Mouse (Mus musculus) embryonic facial prominence, embryonic 14.5 days (tissue): ENCODE data around the gene Six5. TPM values are rescaled to one million over a fixed set of nuclear protein-coding genes. Genes with fewer than 3 reads are reported as not detected.

Source experiments
- ATAC-seq: fragments of 200-750 bp; cut with Nextera tagmentation; 2 replicates; pipeline ENCODE4 v1.8.0; 2017; ENCODE audit warnings: low read depth, moderate number of reproducible peaks, moderate TSS enrichment
- DNase-seq: peaks from one replicate; pipeline ENCODE4 v3.0.0-alpha.2; 2015; ENCODE audit warnings: low spot score
- H3K27ac ChIP-seq: fragments of 300-500 bp; sonication (generic); replicated peaks from 2 replicates; pipeline ENCODE4 v1.5.1; 2014; ENCODE audit warnings: low read depth, mild to moderate bottlenecking, low read length, moderate library complexity
- H3K27me3 ChIP-seq: fragments of 300-500 bp; sonication (generic); replicated peaks from 2 replicates; pipeline ENCODE4 v1.6.1; 2014; ENCODE audit warnings: low read length; ENCODE audit not compliant: control insufficient read depth, insufficient read depth
- H3K36me3 ChIP-seq: fragments of 300-500 bp; sonication (generic); 2 replicates; pipeline ENCODE4 v1.6.1; 2014; ENCODE audit warnings: low read length, mixed read lengths; ENCODE audit not compliant: control insufficient read depth, insufficient read depth
- H3K4me1 ChIP-seq: fragments of 300-500 bp; sonication (generic); 2 replicates; pipeline ENCODE4 v1.6.1; 2014; ENCODE audit warnings: antibody characterized with exemption, low read length; ENCODE audit not compliant: control insufficient read depth, insufficient read depth
- H3K4me2 ChIP-seq: fragments of 300-500 bp; sonication (generic); 2 replicates; pipeline ENCODE4 v1.6.1; 2014; ENCODE audit warnings: low read depth, mild to moderate bottlenecking, low read length, moderate library complexity, mixed read lengths
- H3K4me3 ChIP-seq: fragments of 300-500 bp; sonication (generic); 2 replicates; pipeline ENCODE4 v1.5.1; 2014; ENCODE audit warnings: low read depth, mild to moderate bottlenecking, low read length
- H3K9ac ChIP-seq: fragments of 300-500 bp; sonication (generic); 2 replicates; pipeline ENCODE4 v1.6.1; 2014; ENCODE audit warnings: low read depth, mild to moderate bottlenecking, low read length, moderate library complexity, mixed read lengths
- H3K9me3 ChIP-seq: fragments of 300-500 bp; sonication (generic); 2 replicates; pipeline ENCODE4 v1.6.1; 2016; ENCODE audit warnings: low read length; ENCODE audit not compliant: control insufficient read depth
- WGBS: fragments of 180-500 bp; shearing (Covaris S2); extraction: QIAGEN DNeasy Blood & Tissue Kit; methylation state at CpG from one replicate; pipeline ENCODE4 v1.1.7; 2014; 5-methylcytosine and 5-hydroxymethylcytosine counted together
- polyA plus RNA-seq: library from polyadenylated mRNA; unstranded; fragments of >200 nt; fragmentation: Nextera tagmentation; extraction: Ambion mirVana; gene quantifications from 2 replicates; pipeline ENCODE4 v1.2.1, GENCODE M21; 2014

The Six5 gene
- polyA plus RNA-seq, 1 experiment from 2014 or later, result 13.4 TPM

GRCm38 (mm10) chr7:19118028-19118771 is 23.8 kb downstream of the Six5 start, which contains the start of gene Gm4969:
TSS of gene Gm4969 (minus strand) at chr7:19118368.
- no peak within 1 kb of the TSS for H3K9ac ChIP-seq
- no peak within 1 kb of the TSS for H3K27ac ChIP-seq
- WGBS, result 29% methylated on average over 40 of the region's 64 CpGs

GRCm38 (mm10) chr7:19119083-19119482 is 24.7 kb downstream of the Six5 start:
- Histone ChIP-seq H3K36me3 (no peaks in the 10 kb centered on the region), H3K9ac (no peak overlapping the region), H3K9me3 (0 out of 2 replicates have a peak, but pooled peaks cover 14% of the 10 kb centered on the region), H3K27me3 (no peaks in the 10 kb centered on the region), H3K27ac (no peak overlapping the region), H3K4me2 (peak overlapping the region; percentile 69; the same call in 1 of the 2 replicates), H3K4me1 (peaks cover 9% of the 10 kb centered on the region), H3K4me3 (no peak overlapping the region; the same call in 1 of the 2 replicates)
- WGBS, result 89% methylated on average over 8 of the region's 8 CpGs
- ATAC-seq, result 0 out of 2 replicates have a peak, but pooled peaks have one; percentile 5
- DNase-seq, result no peak

More at GRCm38 (mm10) chr7:19118028-19118771, 23.8 kb downstream of the Six5 start, which contains the start of gene Gm4969:
- peak; percentile 68 for DNase-seq
- Histone ChIP-seq H3K4me1 (peaks cover 9% of the 10 kb centered on the region), H3K36me3 (no peaks in the 10 kb centered on the region), H3K9me3 (0 out of 2 replicates have a peak, but pooled peaks cover 14% of the 10 kb centered on the region), H3K4me3 (peak within 1 kb of the TSS; percentile 13), H3K27me3 (no peaks in the 10 kb centered on the region), H3K4me2 (peak within 1 kb of the TSS; percentile 69)
- ATAC-seq, result peak; percentile 12; the same call in 1 of the 2 replicates

GRCm38 (mm10) chr7:19119631-19120429 is 25.4 kb downstream of the Six5 start, which contains the start of gene Fbxo46:
TSS of gene Fbxo46 (plus strand) at chr7:19119859.
- peaks cover 9% of the 10 kb centered on the region for H3K4me1 ChIP-seq
- no peaks in the 10 kb centered on the region for H3K36me3 ChIP-seq
- peak; percentile 97 for ATAC-seq
- H3K4me2 ChIP-seq, result peak within 1 kb of the TSS; percentile 69
- peak within 1 kb of the TSS; percentile 76 for H3K9ac ChIP-seq
- peak within 1 kb of the TSS; percentile 61 for H3K4me3 ChIP-seq
- DNase-seq, result peak; percentile 99
- 0 out of 2 replicates have a peak, but pooled peaks cover 14% of the 10 kb centered on the region for H3K9me3 ChIP-seq
- H3K27ac ChIP-seq, result no peak within 1 kb of the TSS
- WGBS, result 2% methylated on average over 34 of the region's 34 CpGs
- no peaks in the 10 kb centered on the region for H3K27me3 ChIP-seq

GRCm38 (mm10) chr7:19121686-19122085 is 27.3 kb downstream of the Six5 start:
- no peak overlapping the region for H3K9ac ChIP-seq
- peaks cover 9% of the 10 kb centered on the region for H3K4me1 ChIP-seq
- H3K9me3 ChIP-seq, result 0 out of 2 replicates have a peak, but pooled peaks cover 14% of the 10 kb centered on the region
- H3K27ac ChIP-seq, result no peak overlapping the region
- H3K36me3 ChIP-seq, result no peaks in the 10 kb centered on the region
- H3K4me2 ChIP-seq, result no peak overlapping the region
- H3K27me3 ChIP-seq, result no peaks in the 10 kb centered on the region
- DNase-seq (no peak), ATAC-seq (no peak)
- H3K4me3 ChIP-seq, result no peak overlapping the region
- WGBS, result 87% methylated on average over 4 of the region's 4 CpGs

- 84% methylated on average over 5 of the region's 6 CpGs for WGBS
Measured at GRCm38 (mm10) chr7:19124713-19125112, 30.3 kb downstream of the Six5 start.

GRCm38 (mm10) chr7:19127744-19128143 is 33.4 kb downstream of the Six5 start:
- H3K4me2 ChIP-seq, result no peak overlapping the region
- peaks cover 4% of the 10 kb centered on the region for H3K4me1 ChIP-seq
- no peak overlapping the region for H3K27ac ChIP-seq
- ATAC-seq (no peak), DNase-seq (no peak)
- no peak overlapping the region for H3K4me3 ChIP-seq
- 88% methylated on average over 5 of the region's 5 CpGs for WGBS
- 0 out of 2 replicates have a peak, but pooled peaks cover 18% of the 10 kb centered on the region for H3K36me3 ChIP-seq
- no peaks in the 10 kb centered on the region for H3K9me3 ChIP-seq
- H3K27me3 ChIP-seq, result no peaks in the 10 kb centered on the region
- H3K9ac ChIP-seq, result no peak overlapping the region

More at GRCm38 (mm10) chr7:19124713-19125112, 30.3 kb downstream of the Six5 start:
- Histone ChIP-seq H3K27me3 (no peaks in the 10 kb centered on the region), H3K36me3 (0 out of 2 replicates have a peak, but pooled peaks cover 18% of the 10 kb centered on the region), H3K4me2 (no peak overlapping the region), H3K9me3 (no peaks in the 10 kb centered on the region), H3K27ac (no peak overlapping the region), H3K4me1 (peaks cover 9% of the 10 kb centered on the region), H3K4me3 (no peak overlapping the region), H3K9ac (peak overlapping the region; percentile 34; the same call in 1 of the 2 replicates)
- DNase-seq (no peak), ATAC-seq (no peak)

- Histone ChIP-seq H3K36me3 (0 out of 2 replicates have a peak, but pooled peaks cover 26% of the 10 kb centered on the region), H3K4me3 (no peak overlapping the region), H3K9ac (no peak overlapping the region), H3K27ac (no peak overlapping the region), H3K9me3 (no peaks in the 10 kb centered on the region), H3K4me2 (no peak overlapping the region), H3K27me3 (no peaks in the 10 kb centered on the region), H3K4me1 (peaks cover 4% of the 10 kb centered on the region)
- no peak for DNase-seq
- WGBS, result 91% methylated on average over 5 of the region's 5 CpGs
- ATAC-seq, result no peak
Measured at GRCm38 (mm10) chr7:19129396-19129795, 35.0 kb downstream of the Six5 start.

GRCm38 (mm10) chr7:19130657-19131056 is 36.3 kb downstream of the Six5 start:
- ATAC-seq, result no peak
- peak overlapping the region; percentile 47 for H3K4me3 ChIP-seq
- no peak for DNase-seq
- peak overlapping the region; percentile 40; the same call in 1 of the 2 replicates for H3K9ac ChIP-seq
- peak overlapping the region; percentile 80 for H3K27ac ChIP-seq
- H3K27me3 ChIP-seq, result no peaks in the 10 kb centered on the region
- H3K36me3 ChIP-seq, result peaks cover 35% of the 10 kb centered on the region
- 18% methylated on average over 4 of the region's 4 CpGs for WGBS
- H3K4me1 ChIP-seq, result peaks cover 4% of the 10 kb centered on the region
- no peaks in the 10 kb centered on the region for H3K9me3 ChIP-seq
- peak overlapping the region; percentile 72 for H3K4me2 ChIP-seq
